Mouse (Mus musculus): ENCODE measurements around the gene Hhat. TPM values are rescaled to one million over a fixed set of nuclear protein-coding genes. Genes with fewer than 3 reads are reported as not detected.

Hhat gene
- total and polyA plus RNA-seq, 3 experiments = 0.21 to 1.2 (median 1.1) TPM

DNA sequence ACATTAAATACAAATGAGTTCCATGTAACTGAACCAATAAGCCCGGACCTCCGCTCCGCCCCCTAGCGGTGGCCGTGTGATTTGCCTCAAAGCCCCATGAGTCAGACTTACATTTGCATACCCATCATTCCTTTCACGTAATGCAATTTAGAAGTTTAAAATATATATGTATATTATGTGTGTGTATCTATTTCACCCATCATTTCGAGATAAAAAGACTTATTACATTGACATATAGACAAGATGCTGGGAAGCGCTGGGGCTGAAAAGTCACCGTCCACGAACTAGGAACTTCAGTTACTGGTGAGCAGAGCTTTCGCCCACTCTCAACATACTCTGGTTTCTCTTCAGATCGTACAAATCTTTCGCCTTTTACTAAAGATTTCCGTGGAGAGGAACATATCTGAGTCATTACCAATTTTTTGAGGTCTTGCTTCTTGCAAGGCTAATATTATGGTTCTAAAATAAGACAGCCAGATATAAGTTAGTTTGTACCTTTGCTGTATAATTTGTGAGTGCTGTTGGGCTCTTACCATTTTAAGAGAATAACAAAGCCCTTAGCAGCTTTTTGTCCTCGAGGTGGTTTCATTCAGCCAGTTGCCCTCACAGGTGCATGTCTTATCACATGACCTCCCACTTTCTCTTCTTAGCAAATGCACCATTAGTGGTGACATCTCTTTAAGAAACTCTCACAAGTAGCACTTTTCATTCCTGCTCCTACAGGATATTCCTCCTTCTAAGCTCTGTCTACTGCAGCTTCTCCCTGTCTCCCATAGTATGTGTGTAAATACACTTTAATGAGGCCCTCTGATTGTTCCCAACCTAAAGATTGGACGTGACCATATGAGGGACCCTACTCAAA, 25.6 kb downstream of the Hhat start:
- Histone ChIP-seq H3K4me3 (replicated peaks in 1 of 3; ENCODE audit: low read depth in 2 of 3, low read length in 2 of 3, poor library complexity in 1 of 3) (no peak overlapping the region), H3K9ac (ENCODE audit: insufficient read depth, low read depth) (no peak overlapping the region), H3K4me1 (ENCODE audit: control insufficient read depth in 1 of 2, insufficient read depth in 2 of 2) (peaks cover 41 to 68% of the 10 kb centered on the region in 2 experiments), H3K9me3 (replicated peaks; ENCODE audit: low read length) (no peaks in the 10 kb centered on the region), H3K36me3 (replicated peaks in 1 of 2; ENCODE audit: control insufficient read depth in 1 of 2, insufficient read depth in 1 of 2, low read length in 1 of 2) (no peaks in the 10 kb centered on the region), H3K27me3 (replicated peaks) (no peaks in the 10 kb centered on the region), H3K27ac (ENCODE audit: insufficient read depth, low read depth) (no peak overlapping the region), H3K79me2 (replicated peaks; ENCODE audit: control insufficient read depth, extremely low read depth, insufficient read depth, poor library complexity, severe bottlenecking) (no peaks in the 10 kb centered on the region), H3K4me2 (ENCODE audit: insufficient read depth, low read depth, poor library complexity, severe bottlenecking) (peak overlapping the region; percentile 39; the same call in 1 of the 2 replicates)
- in situ Hi-C loops (cut with MboI; ENCODE audit: low pct_ligation_motif_present, low pct_unique_long_range_greater_than_20kb, low sequenced_read_pairs) = no loop called here
- peak; percentile 96 for DNase-seq (ENCODE audit: extremely low read depth)
- dilution Hi-C loops (cut with MboI; ENCODE audit: extremely low pct_ligation_motif_present, extremely low pct_unique_long_range_greater_than_20kb, low sequenced_read_pairs) = no loop called here
- TF ChIP-seq MEF2A (IDR thresholded peaks at IDR 0.05; ENCODE audit: borderline replicate concordance, low read depth, low read length) (peak; percentile 63), USF1 (IDR thresholded peaks at IDR 0.05; ENCODE audit: low read depth, low read length) (peak; percentile 53), JUN (IDR thresholded peaks at IDR 0.05; ENCODE audit: insufficient read depth, low read depth, low read length) (peak; percentile 74), ZMIZ1 (IDR thresholded peaks at IDR 0.05; ENCODE audit: low read depth, low read length) (peak; percentile 100), ZKSCAN1 (IDR thresholded peaks at IDR 0.05; ENCODE audit: borderline replicate concordance, low read depth, low read length) (no peak), ZNF384 (IDR thresholded peaks at IDR 0.05; ENCODE audit: low read depth, low read length) (no peak), JUND (conservative IDR thresholded peaks at IDR 0.05; ENCODE audit: low read depth, low read length) (peak; percentile 90), ELF1 (IDR thresholded peaks at IDR 0.05; ENCODE audit: low read depth, low read length) (no peak), CHD1 (IDR thresholded peaks at IDR 0.05; ENCODE audit: low read depth, low read length) (no peak), TBP (conservative IDR thresholded peaks at IDR 0.05; ENCODE audit: low read depth, low read length) (peak; percentile 100), TCF12 (IDR thresholded peaks at IDR 0.05; ENCODE audit: low read depth, low read length) (peak; percentile 76), CHD2 (IDR thresholded peaks at IDR 0.05; ENCODE audit: low read length) (peak; percentile 75; the same call in 1 of the 2 replicates), USF2 (conservative IDR thresholded peaks at IDR 0.05; ENCODE audit: low read depth, low read length) (peak; percentile 68; the same call in 1 of the 2 replicates), MAX (IDR thresholded peaks at IDR 0.05; ENCODE audit: low read length) (peak; percentile 83; the same call in 1 of the 2 replicates), MAZ (IDR thresholded peaks at IDR 0.05; ENCODE audit: low read depth, low read length) (peak; percentile 48; the same call in 1 of the 2 replicates), MXI1 (IDR thresholded peaks at IDR 0.05; ENCODE audit: low read depth, low read length) (no peak), POLR2A (IDR thresholded peaks at IDR 0.05; ENCODE audit: low read depth, low read length) (peak; percentile 99), PAX5 (IDR thresholded peaks at IDR 0.05; ENCODE audit: low read length) (no peak), MYC (IDR thresholded peaks at IDR 0.05; ENCODE audit: low read depth, low read length) (peak; percentile 57), NELFE (IDR thresholded peaks at IDR 0.05; ENCODE audit: low read depth, low read length) (peak; percentile 94), NRF1 (IDR thresholded peaks at IDR 0.05; ENCODE audit: low read depth, low read length) (0 out of 2 replicates have a peak, but pooled peaks have one; percentile 21), E2F4 (IDR thresholded peaks at IDR 0.05; ENCODE audit: insufficient replicate concordance, low read depth, low read length) (0 out of 2 replicates have a peak, but pooled peaks have one; percentile 72), RAD21 (IDR thresholded peaks at IDR 0.05; ENCODE audit: low read depth, low read length) (peak; percentile 5; the same call in 1 of the 2 replicates), GABPA (IDR thresholded peaks at IDR 0.05; ENCODE audit: insufficient replicate concordance, low read depth, low read length) (no peak), RCOR1 (conservative IDR thresholded peaks at IDR 0.05; ENCODE audit: low read depth, low read length) (peak; percentile 94), BHLHE40 (IDR thresholded peaks at IDR 0.05; ENCODE audit: low read depth, low read length) (peak; percentile 93), CTCF (conservative IDR thresholded peaks at IDR 0.05 in 1 of 2, IDR thresholded peaks at IDR 0.05 in 1 of 2; ENCODE audit: low read depth in 2 of 2, low read length in 2 of 2) (peak; percentile 86 to 98), ZC3H11A (IDR thresholded peaks at IDR 0.05; ENCODE audit: low read depth, low read length) (no peak; the same call in 1 of the 2 replicates), EP300 (IDR thresholded peaks at IDR 0.05; ENCODE audit: low read length) (peak; percentile 68), SIN3A (IDR thresholded peaks at IDR 0.05; ENCODE audit: low read length) (peak; percentile 97), KAT2A (IDR thresholded peaks at IDR 0.05; ENCODE audit: insufficient replicate concordance, low read length) (no peak), POLR2AphosphoS2 (IDR thresholded peaks at IDR 0.05; ENCODE audit: low read depth, low read length) (peak; percentile 100), UBTF (IDR thresholded peaks at IDR 0.05; ENCODE audit: low read depth, low read length) (no peak), MAFK (IDR thresholded peaks at IDR 0.05; ENCODE audit: insufficient replicate concordance, low read length) (peak; percentile 51; the same call in 1 of the 2 replicates), HCFC1 (IDR thresholded peaks at IDR 0.05; ENCODE audit: low read depth, low read length) (peak; percentile 74), ETS1 (conservative IDR thresholded peaks at IDR 0.05; ENCODE audit: low read depth, low read length) (peak; percentile 96), SMC3 (IDR thresholded peaks at IDR 0.05; ENCODE audit: low read depth, low read length) (peak; percentile 32), IRF4 (IDR thresholded peaks at IDR 0.05; ENCODE audit: low read depth, low read length) (peak; percentile 55)
